Mouse (Mus musculus): ENCODE measurements around the gene Sept1. TPM values are rescaled to one million over a fixed set of nuclear protein-coding genes. Genes with fewer than 3 reads are reported as not detected.
A peak's percentile ranks its signal among the peaks of the same experiment; 100 is the strongest.
"Not testable (repeated sequence)": the region's sequence is repeated elsewhere in the genome, so short reads cannot be mapped to it uniquely, and the experiment has no call there.

The Sept1 gene
- polyA plus RNA-seq, 1 experiment from 2014 or later: 30.3 TPM

GRCm38 (mm10) chr7:127194011-127194632 is 38.8 kb downstream of the Sept1 start:
- Histone ChIP-seq H3K27me3 (ENCODE audit: poor library complexity, severe bottlenecking) (no peaks in the 10 kb centered on the region), H3K27ac (peak overlapping the region; percentile 93), H3K36me3 (replicated peaks) (peaks cover 73% of the 10 kb centered on the region), H3K4me1 (peaks cover 33% of the 10 kb centered on the region), H3K9me3 (no peaks in the 10 kb centered on the region), H3K4me3 (peak overlapping the region; percentile 86)
- 94% methylated on average over 17 of the region's 17 CpGs for WGBS
- no peak for DNase-seq (ENCODE audit: extremely low spot score, low spot score)

- WGBS: 95% methylated on average over 5 of the region's 5 CpGs
- Histone ChIP-seq H3K9me3 (no peaks in the 10 kb centered on the region), H3K36me3 (replicated peaks) (peaks cover 62% of the 10 kb centered on the region), H3K27me3 (ENCODE audit: poor library complexity, severe bottlenecking) (no peaks in the 10 kb centered on the region), H3K4me1 (peaks cover 33% of the 10 kb centered on the region), H3K4me3 (peak overlapping the region; percentile 5; the same call in 1 of the 2 replicates), H3K27ac (no peak overlapping the region)
- DNase-seq (ENCODE audit: extremely low spot score, low spot score): no peak
Measured at GRCm38 (mm10) chr7:127192989-127193388, 39.9 kb downstream of the Sept1 start.

- Histone ChIP-seq H3K9me3 (no peaks in the 10 kb centered on the region), H3K27me3 (ENCODE audit: poor library complexity, severe bottlenecking) (no peaks in the 10 kb centered on the region), H3K36me3 (replicated peaks) (peaks cover 47% of the 10 kb centered on the region), H3K4me1 (peaks cover 20% of the 10 kb centered on the region), H3K4me3 (no peak overlapping the region), H3K27ac (no peak overlapping the region)
- DNase-seq (ENCODE audit: extremely low spot score, low spot score): no peak
- 86% methylated on average over 6 of the region's 6 CpGs for WGBS
Measured at GRCm38 (mm10) chr7:127190672-127191071, 42.3 kb downstream of the Sept1 start.

- no peak overlapping the region for H3K27ac ChIP-seq
- H3K9me3 ChIP-seq: no peaks in the 10 kb centered on the region
- 89% methylated on average over 17 of the region's 17 CpGs for WGBS
Measured at GRCm38 (mm10) chr7:127188305-127189276, 44.3 kb downstream of the Sept1 start.

GRCm38 (mm10) chr7:127187351-127187750 is 45.6 kb downstream of the Sept1 start:
- Histone ChIP-seq H3K36me3 (replicated peaks) (peaks cover 21% of the 10 kb centered on the region), H3K9me3 (no peaks in the 10 kb centered on the region), H3K4me1 (no peaks in the 10 kb centered on the region), H3K27ac (no peak overlapping the region), H3K4me3 (no peak overlapping the region), H3K27me3 (ENCODE audit: poor library complexity, severe bottlenecking) (no peaks in the 10 kb centered on the region)
- DNase-seq (ENCODE audit: extremely low spot score, low spot score): no peak
- 72% methylated on average over 10 of the region's 10 CpGs for WGBS

More at GRCm38 (mm10) chr7:127188305-127189276, 44.3 kb downstream of the Sept1 start:
- Histone ChIP-seq H3K36me3 (replicated peaks) (peaks cover 34% of the 10 kb centered on the region), H3K27me3 (ENCODE audit: poor library complexity, severe bottlenecking) (no peaks in the 10 kb centered on the region), H3K4me3 (no peak overlapping the region), H3K4me1 (0 out of 2 replicates have a peak, but pooled peaks cover 2% of the 10 kb centered on the region)
- no peak for DNase-seq (ENCODE audit: extremely low spot score, low spot score)

GRCm38 (mm10) chr7:127185601-127186000 is 47.3 kb downstream of the Sept1 start:
- Histone ChIP-seq H3K4me1 (no peaks in the 10 kb centered on the region), H3K9me3 (no peaks in the 10 kb centered on the region), H3K27ac (no peak overlapping the region), H3K36me3 (replicated peaks) (peaks cover 4% of the 10 kb centered on the region), H3K4me3 (no peak overlapping the region), H3K27me3 (ENCODE audit: poor library complexity, severe bottlenecking) (no peaks in the 10 kb centered on the region)
- no peak for DNase-seq (ENCODE audit: extremely low spot score, low spot score)
- WGBS: 62% methylated on average over 3 of the region's 3 CpGs

- WGBS: 50% methylated on average over 1 of the region's 1 CpGs
- DNase-seq (ENCODE audit: extremely low spot score, low spot score): no peak
- no peaks in the 10 kb centered on the region for H3K4me1 ChIP-seq
- H3K9me3 ChIP-seq: no peaks in the 10 kb centered on the region
- no peaks in the 10 kb centered on the region for H3K27me3 ChIP-seq (ENCODE audit: poor library complexity, severe bottlenecking)
- no peak overlapping the region for H3K27ac ChIP-seq
- H3K36me3 ChIP-seq (replicated peaks): no peaks in the 10 kb centered on the region
- H3K4me3 ChIP-seq: no peak overlapping the region
Measured at GRCm38 (mm10) chr7:127184720-127185119, 48.2 kb downstream of the Sept1 start.

GRCm38 (mm10) chr7:127183828-127184227 is 49.1 kb downstream of the Sept1 start:
- H3K36me3 ChIP-seq (replicated peaks): no peaks in the 10 kb centered on the region
- H3K9me3 ChIP-seq: no peaks in the 10 kb centered on the region
- no peaks in the 10 kb centered on the region for H3K27me3 ChIP-seq (ENCODE audit: poor library complexity, severe bottlenecking)
- H3K4me3 ChIP-seq: no peak overlapping the region
- no peaks in the 10 kb centered on the region for H3K4me1 ChIP-seq
- DNase-seq (ENCODE audit: extremely low spot score, low spot score): no peak
- 83% methylated on average over 6 of the region's 6 CpGs for WGBS
- no peak overlapping the region for H3K27ac ChIP-seq

GRCm38 (mm10) chr7:127183345-127183744 is 49.6 kb downstream of the Sept1 start:
- no peaks in the 10 kb centered on the region for H3K36me3 ChIP-seq (replicated peaks)
- WGBS: 85% methylated on average over 8 of the region's 8 CpGs
- DNase-seq (ENCODE audit: extremely low spot score, low spot score): no peak
- H3K4me1 ChIP-seq: no peaks in the 10 kb centered on the region
- H3K4me3 ChIP-seq: no peak overlapping the region
- H3K27me3 ChIP-seq (ENCODE audit: poor library complexity, severe bottlenecking): no peaks in the 10 kb centered on the region
- H3K9me3 ChIP-seq: no peaks in the 10 kb centered on the region
- H3K27ac ChIP-seq: no peak overlapping the region

GRCm38 (mm10) chr7:127181724-127182123 is 51.2 kb downstream of the Sept1 start:
- not testable (repeated sequence) for H3K27me3 ChIP-seq (ENCODE audit: poor library complexity, severe bottlenecking); H3K36me3 ChIP-seq (replicated peaks); H3K4me3 ChIP-seq; H3K27ac ChIP-seq; H3K9me3 ChIP-seq; H3K4me1 ChIP-seq; DNase-seq (ENCODE audit: extremely low spot score, low spot score)
- WGBS: 28% methylated on average over 3 of the region's 3 CpGs

- 81% methylated on average over 2 of the region's 2 CpGs for WGBS
- Histone ChIP-seq H3K9me3 (no peaks in the 10 kb centered on the region), H3K4me1 (no peaks in the 10 kb centered on the region), H3K4me3 (no peak overlapping the region), H3K27ac (no peak overlapping the region), H3K36me3 (replicated peaks) (no peaks in the 10 kb centered on the region), H3K27me3 (ENCODE audit: poor library complexity, severe bottlenecking) (no peaks in the 10 kb centered on the region)
- DNase-seq (ENCODE audit: extremely low spot score, low spot score): no peak
Measured at GRCm38 (mm10) chr7:127180783-127181182, 52.1 kb downstream of the Sept1 start.

GRCm38 (mm10) chr7:127176937-127177336 is 56.0 kb downstream of the Sept1 start:
- H3K27ac ChIP-seq: no peak overlapping the region
- H3K9me3 ChIP-seq: no peaks in the 10 kb centered on the region
- no peaks in the 10 kb centered on the region for H3K36me3 ChIP-seq (replicated peaks)
- no peak for DNase-seq (ENCODE audit: extremely low spot score, low spot score)
- H3K4me3 ChIP-seq: no peak overlapping the region
- WGBS: 83% methylated on average over 4 of the region's 4 CpGs
- no peaks in the 10 kb centered on the region for H3K4me1 ChIP-seq
- H3K27me3 ChIP-seq (ENCODE audit: poor library complexity, severe bottlenecking): no peaks in the 10 kb centered on the region

- Histone ChIP-seq H3K36me3 (replicated peaks) (no peaks in the 10 kb centered on the region), H3K27me3 (ENCODE audit: poor library complexity, severe bottlenecking) (no peaks in the 10 kb centered on the region), H3K4me3 (no peak overlapping the region), H3K9me3 (no peaks in the 10 kb centered on the region), H3K27ac (no peak overlapping the region), H3K4me1 (no peaks in the 10 kb centered on the region)
- DNase-seq (ENCODE audit: extremely low spot score, low spot score): no peak
- WGBS: 88% methylated on average over 5 of the region's 5 CpGs
Measured at GRCm38 (mm10) chr7:127166501-127166900, 66.4 kb downstream of the Sept1 start.
